In genomic region chr19:25628490-25628889, GRCm38 (mm10) we compare ENCODE assay signal across 10 mouse cellular contexts. TPM values are rescaled to one million over a fixed set of nuclear protein-coding genes. Genes with fewer than 3 reads are reported as not detected.
A peak's percentile ranks its signal among the peaks of the same experiment; 100 is the strongest.
DNase-seq lines count a peak whose midpoint lies in the region; ATAC-seq and TF ChIP-seq lines count a peak whose summit lies in the region.
"Had no signal": no experiment of that assay in that cellular context is flagged by ENCODE, and none has a peak within 500 bp of the region (broad histone marks: within the 10 kb centered on the region; RNA-seq: fewer than 3 reads in every experiment).

No protein-coding gene starts in this region.

- no peak overlapping the region for H3K27ac ChIP-seq in liver, postnatal 0 days (ENCODE audit: low read depth)
- H3K27ac ChIP-seq: embryonic facial prominence, embryonic 13.5 days; macrophage had no signal

- ATAC-seq in frontal cortex, adult (ENCODE audit: low TSS enrichment) = peak; percentile 97
- ATAC-seq in liver, postnatal 0 days = no peak; the same call in 1 of the 2 replicates

- H3K27me3 ChIP-seq in liver, postnatal 0 days (ENCODE audit: insufficient read depth, low read length) = peaks cover 28% of the 10 kb centered on the region; the same call in 1 of the 2 replicates

- no peak overlapping the region for H3K9ac ChIP-seq in liver, postnatal 0 days (replicated peaks)
- H3K9ac ChIP-seq: embryonic facial prominence, embryonic 13.5 days had no signal

- 14% methylated on average over 9 of the region's 9 CpGs for WGBS in liver, postnatal 0 days (ENCODE audit: insufficient replicate concordance)

- no peaks in the 10 kb centered on the region for H3K4me1 ChIP-seq in liver, postnatal 0 days (ENCODE audit: insufficient read depth)

- no peak overlapping the region for H3K4me3 ChIP-seq in liver, postnatal 0 days (ENCODE audit: low read depth, low read length)
- H3K4me3 ChIP-seq: embryonic facial prominence, embryonic 13.5 days had no signal

- no peak overlapping the region for H3K4me2 ChIP-seq in liver, postnatal 0 days (ENCODE audit: low read depth, low read length)
- H3K4me2 ChIP-seq: embryonic facial prominence, embryonic 13.5 days had no signal

- TF ChIP-seq EP300 in liver, postnatal 0 days (IDR thresholded peaks at IDR 0.05; ENCODE audit: low read depth) = no peak

- no peaks in the 10 kb centered on the region for H3K36me3 ChIP-seq in liver, postnatal 0 days (replicated peaks; ENCODE audit: insufficient read depth, low read length)
- H3K36me3 ChIP-seq: embryonic facial prominence, embryonic 13.5 days had no signal

- H3K9me3 ChIP-seq in liver, postnatal 0 days (ENCODE audit: low read length) = no peaks in the 10 kb centered on the region
- H3K9me3 ChIP-seq: embryonic facial prominence, embryonic 13.5 days had no signal

- peak; percentile 65 for DNase-seq in 3T3-L1 (ENCODE audit: low read depth, low spot score)
- peak; percentile 40 for DNase-seq in Muller cell, postnatal 12 days (ENCODE audit: inconsistent ontology term)
- DNase-seq in cerebellum, postnatal 10 days = peak; percentile 87 to 88
- DNase-seq in kidney, postnatal 25 days = peak; percentile 72 to 76
- DNase-seq in liver, postnatal 0 days = peak; percentile 73
- peak; percentile 53 for DNase-seq in ovary, postnatal 14 days (ENCODE audit: low spot score)
- DNase-seq in urinary bladder, postnatal 36 days (ENCODE audit: low spot score in 2 of 2) = peak; percentile 55 to 60

- peak; percentile 90 for TF ChIP-seq CTCF in liver, postnatal 0 days (IDR thresholded peaks at IDR 0.05; ENCODE audit: low read depth)

RNA-seq across cellular contexts. Expression of gene Dmrt3, which starts 18.4 kb away (rescaled TPM):
- polyA plus RNA-seq in liver, postnatal 0 days (2015; fragmentation: Nextera tagmentation; extraction: Ambion mirVana) = not detected in 2 replicates
- polyA plus RNA-seq: macrophage had no signal

RNA-seq across cellular contexts. Expression of gene Dmrt2, which starts 43.7 kb away (rescaled TPM):
- 0.27 and 0.63 TPM in 2 replicates for polyA plus RNA-seq in liver, postnatal 0 days (2015; fragmentation: Nextera tagmentation; extraction: Ambion mirVana)
- polyA plus RNA-seq: macrophage had no signal
